Mouse (Mus musculus): ENCODE data around the gene Gcnt7. TPM values are rescaled to one million over a fixed set of nuclear protein-coding genes. Genes with fewer than 3 reads are reported as not detected.

The Gcnt7 gene
- not detected in 2 replicates for polyA plus RNA-seq (2021; fragmentation: Nextera tagmentation)
- long read RNA-seq, experiment 1, partial matches to known transcripts: 0 of 21 reads
- long read RNA-seq, experiment 1, other reads (novel, unspliced or antisense): 21 of 21 reads
- long read RNA-seq, experiment 2, partial matches to known transcripts: 0 of 1 reads
- long read RNA-seq, experiment 2, other reads (novel, unspliced or antisense): 1 of 1 reads

DNA sequence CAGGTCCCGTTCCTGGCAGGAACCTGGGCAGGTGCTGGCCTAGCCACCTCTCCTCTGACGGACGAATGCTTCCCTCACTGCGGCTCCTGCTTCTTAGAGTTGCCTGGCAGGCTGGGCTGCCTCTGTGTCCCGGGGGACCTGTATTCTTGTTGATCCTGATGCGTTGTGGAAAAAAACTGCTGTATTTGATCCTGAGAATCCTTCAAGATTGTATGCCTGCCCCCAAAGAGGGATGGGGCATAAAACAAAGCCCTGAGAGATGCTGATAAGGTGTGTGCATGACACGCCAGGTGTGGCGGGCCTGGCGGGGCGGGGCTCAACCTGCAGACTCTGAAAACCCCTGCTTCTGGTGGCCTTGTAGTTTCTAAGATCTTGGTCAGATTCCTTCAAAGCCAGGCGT lies at the start of gene Gcnt7:
Gene Gcnt7, minus strand, starts transcription at position 101 of the 400 bp plus-strand sequence.

DNA sequence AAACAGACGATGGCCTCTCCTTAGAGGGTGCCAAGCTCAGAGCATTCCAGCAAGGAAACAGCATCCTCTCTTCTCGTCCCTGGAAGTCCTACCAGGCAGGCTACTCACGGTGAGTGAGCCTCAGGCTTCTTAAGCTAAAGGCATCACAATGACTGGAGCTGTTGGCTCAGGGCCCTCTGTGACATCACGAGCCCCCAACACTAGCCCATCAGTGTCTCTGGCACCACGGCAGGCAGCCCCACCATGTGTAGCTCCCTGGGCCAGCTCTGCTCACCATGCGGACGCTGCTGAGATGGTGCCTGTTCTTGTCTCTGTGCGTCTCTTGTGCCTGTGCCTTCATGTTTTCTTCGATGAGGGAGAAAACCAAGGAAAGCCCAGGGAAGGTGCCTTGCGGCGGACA lies 13.9 kb upstream of the Gcnt7 start, which contains the start of gene Fam209:
Gene Fam209, plus strand, starts transcription at position 203 of the 400 bp plus-strand sequence.

GRCm38 (mm10) chr2:172439843-172440639 lies 18.4 kb downstream of the Gcnt7 start, which contains the start of gene Rtf2:
Gene Rtf2 (plus strand): TSS chr2:172440556.

Other genes with a start within 250 kb of the Gcnt7 start
- gene Mc3r, start 210.1 kb downstream of the Gcnt7 start, polyA plus RNA-seq (2021; fragmentation: Nextera tagmentation): 0.10 and 0.14 TPM in 2 replicates
- gene Fam210b, start 113.0 kb downstream of the Gcnt7 start, polyA plus RNA-seq (2021; fragmentation: Nextera tagmentation): 10.3 and 14.6 TPM in 2 replicates
- 1.0 and 1.2 TPM in 2 replicates for gene Aurka, start 88.1 kb downstream of the Gcnt7 start, polyA plus RNA-seq (2021; fragmentation: Nextera tagmentation)
- gene Cstf1, start 87.9 kb downstream of the Gcnt7 start, polyA plus RNA-seq (2021; fragmentation: Nextera tagmentation): 23.5 and 27.0 TPM in 2 replicates
- gene Cass4, start 64.8 kb downstream of the Gcnt7 start, polyA plus RNA-seq (2021; fragmentation: Nextera tagmentation): 0.25 and 0.26 TPM in 2 replicates
- 77.6 and 78.7 TPM in 2 replicates for gene Rtf2, start 18.0 kb downstream of the Gcnt7 start, polyA plus RNA-seq (2021; fragmentation: Nextera tagmentation)
- gene Fam209, start 13.9 kb upstream of the Gcnt7 start, polyA plus RNA-seq (2021; fragmentation: Nextera tagmentation): not detected in 2 replicates
- 0.04 TPM in 1 of 2 replicates, not detected in the other for gene Tfap2c, start 91.0 kb upstream of the Gcnt7 start, polyA plus RNA-seq (2021; fragmentation: Nextera tagmentation)

All from left cerebral cortex, adult 6 months (tissue).